Mouse (Mus musculus): ENCODE measurements around the gene Gpr1.
A peak's percentile ranks its signal among the peaks of the same experiment; 100 is the strongest.

The Gpr1 gene

DNA sequence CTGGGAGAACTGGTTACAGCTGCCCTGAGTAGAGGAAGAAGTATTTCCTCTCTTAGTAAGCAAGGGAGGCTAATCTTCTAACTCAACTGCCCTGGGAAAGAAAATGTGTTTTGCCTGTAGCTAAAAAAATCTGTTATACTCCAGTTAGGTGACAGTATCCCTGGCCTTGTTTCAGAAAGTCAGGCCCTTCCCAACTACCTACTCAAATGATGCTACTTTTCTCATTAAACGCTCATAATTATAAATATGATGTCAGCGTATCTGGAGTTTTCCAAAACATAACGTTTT, at the start of gene Gpr1:
TSS of gene Gpr1 (minus strand) at position 273 of the 288 bp plus-strand sequence.
- DNase-seq (ENCODE audit: low spot score), result no peak

DNA sequence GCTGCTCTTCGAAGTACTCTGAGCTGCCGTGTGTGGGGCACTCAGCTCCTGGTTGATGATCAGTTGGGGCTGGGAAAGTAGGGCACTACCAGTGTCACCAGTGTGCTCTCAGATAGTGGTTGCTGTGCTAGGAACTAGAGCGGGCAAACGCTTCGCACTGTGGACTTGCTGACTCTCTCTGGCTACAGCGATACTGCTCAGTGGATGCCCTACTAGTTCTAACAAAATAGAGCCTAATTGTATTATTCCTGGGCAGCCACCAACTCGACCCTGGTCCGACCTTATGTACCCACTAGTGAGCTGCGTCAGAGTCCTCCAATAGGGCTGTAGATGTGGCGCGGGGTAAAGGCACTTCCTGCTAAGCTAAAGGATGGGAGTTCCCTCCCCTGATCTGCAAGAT, 49.3 kb upstream of the Gpr1 start:
- no peak for DNase-seq (ENCODE audit: low spot score)

DNA sequence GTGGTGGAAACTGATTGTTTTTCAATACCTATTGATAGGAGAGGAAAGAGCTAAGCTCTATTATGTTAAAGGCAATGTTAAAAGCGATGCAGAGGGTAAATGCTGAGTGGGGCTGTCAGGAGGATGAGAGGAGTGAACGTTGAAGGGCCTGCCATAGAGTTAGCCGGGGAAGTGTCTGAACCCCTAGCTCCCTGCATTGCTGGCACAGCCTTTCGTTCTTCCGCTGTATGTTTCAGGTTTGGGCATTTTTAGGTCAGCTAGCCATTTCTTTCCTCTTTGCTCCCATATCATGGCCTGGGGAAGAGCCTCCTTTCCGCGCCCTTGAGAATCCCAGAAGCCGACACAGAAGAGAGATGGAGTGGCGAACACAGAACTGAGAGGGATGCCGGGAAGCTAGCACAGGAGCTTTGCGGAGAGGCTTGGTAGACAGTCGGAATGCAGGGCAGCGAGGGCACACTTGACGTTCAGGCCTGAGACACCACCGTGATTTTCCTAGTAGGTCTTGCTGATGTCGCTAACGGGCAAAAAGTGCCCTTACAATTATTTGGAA, 46.8 kb upstream of the Gpr1 start:
- DNase-seq (ENCODE audit: low spot score), result no peak

DNA sequence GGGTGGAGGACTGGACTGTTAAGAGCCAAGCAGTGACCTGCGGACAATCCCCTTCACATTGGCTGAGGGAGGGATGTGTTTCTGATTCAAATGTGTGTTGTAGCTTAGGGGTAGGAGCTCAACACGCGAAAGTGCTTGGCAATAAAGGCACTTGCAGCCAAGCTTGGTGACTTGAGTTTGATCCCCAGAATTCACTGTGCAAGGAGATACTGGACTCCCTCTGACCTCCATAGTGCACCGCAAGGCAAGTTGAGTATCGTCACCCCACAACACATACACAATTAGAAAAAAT, 46.3 kb upstream of the Gpr1 start:
- DNase-seq (ENCODE audit: low spot score), result no peak

DNA sequence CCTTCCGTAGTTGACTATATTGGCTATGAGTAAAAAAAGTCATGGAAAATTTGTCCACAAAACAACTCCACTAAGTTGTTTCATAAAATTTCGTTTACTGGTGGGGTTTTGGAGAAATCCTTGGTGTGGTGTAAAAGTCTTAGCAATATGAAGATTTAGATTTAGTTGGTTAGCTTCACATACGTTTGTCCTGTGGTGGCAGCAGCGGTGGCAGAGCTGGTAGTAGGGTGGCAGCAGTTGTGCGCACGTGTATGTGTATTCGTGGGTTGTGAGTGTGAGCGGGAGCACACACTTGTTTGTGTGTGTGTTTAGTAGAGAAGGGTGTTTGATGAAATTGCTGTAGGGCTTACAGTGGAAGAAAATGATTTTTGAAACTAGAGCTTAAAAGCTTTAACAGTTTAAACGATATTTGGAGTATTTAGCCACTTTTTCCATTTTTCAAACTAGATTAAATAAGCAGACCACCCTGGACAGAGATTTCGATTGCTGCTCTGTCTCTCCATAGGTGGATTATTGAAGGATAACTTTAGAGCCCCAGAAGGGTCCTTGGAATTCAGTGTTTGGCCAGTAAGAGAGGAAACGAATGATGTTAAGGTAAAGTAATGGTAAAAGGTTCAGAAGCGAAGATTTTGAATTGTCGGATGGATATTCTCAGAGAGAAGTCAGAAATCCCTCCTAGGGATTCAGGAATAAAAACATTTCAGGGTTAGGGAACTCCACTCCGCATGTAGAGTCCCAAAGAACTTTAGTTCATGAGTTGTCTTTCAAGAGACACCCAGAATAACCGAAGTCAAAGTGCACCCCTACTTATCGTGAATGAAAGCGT, 45.8 kb upstream of the Gpr1 start:
- DNase-seq (ENCODE audit: low spot score), result no peak

DNA sequence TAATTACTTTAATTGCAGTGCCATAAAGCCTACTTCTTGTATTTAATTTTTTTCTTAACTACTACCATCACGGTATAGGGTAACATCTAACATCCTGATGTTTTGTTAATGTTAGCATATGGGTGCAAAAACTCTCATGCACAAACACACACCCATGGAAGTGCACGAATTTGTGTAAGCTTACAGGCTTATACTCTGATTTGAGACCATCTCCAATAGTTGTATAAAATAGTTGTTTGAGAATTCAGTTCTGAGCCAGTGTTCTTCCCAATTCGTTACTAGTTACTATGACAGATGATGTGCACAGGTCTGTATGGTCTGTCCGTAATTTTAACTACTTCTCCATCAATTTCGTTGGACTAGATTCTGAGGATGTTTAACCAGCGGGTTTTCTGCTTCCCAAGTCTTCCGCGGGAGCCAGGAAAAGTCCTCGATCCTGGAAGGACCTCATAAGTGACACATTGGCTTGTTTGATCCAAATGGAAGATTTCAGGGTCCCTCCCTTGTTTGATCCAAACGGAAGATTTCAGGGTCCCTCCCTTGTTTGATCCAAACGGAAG, 45.0 kb upstream of the Gpr1 start:
- no peak for DNase-seq (ENCODE audit: low spot score)

DNA sequence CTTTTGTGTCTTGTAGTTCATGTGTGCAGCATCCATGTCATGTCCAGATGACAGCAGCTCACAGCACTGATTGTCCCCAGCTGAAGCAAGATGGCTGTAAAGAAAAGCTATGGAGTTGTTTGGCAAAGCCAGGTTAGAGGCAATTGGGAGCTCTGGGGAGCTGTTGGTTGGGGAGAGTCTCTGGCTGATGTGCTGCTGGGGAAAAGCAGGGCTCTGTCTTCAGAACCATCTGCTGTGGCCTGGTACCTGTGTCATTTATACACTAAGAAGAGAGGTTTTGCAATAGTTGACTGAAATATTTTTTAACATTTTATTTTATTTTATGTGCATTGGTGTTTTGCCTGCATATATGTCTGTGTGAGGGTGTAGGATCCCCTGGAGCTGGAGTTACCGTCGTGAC, 44.2 kb upstream of the Gpr1 start:
- DNase-seq (ENCODE audit: low spot score), result no peak

DNA sequence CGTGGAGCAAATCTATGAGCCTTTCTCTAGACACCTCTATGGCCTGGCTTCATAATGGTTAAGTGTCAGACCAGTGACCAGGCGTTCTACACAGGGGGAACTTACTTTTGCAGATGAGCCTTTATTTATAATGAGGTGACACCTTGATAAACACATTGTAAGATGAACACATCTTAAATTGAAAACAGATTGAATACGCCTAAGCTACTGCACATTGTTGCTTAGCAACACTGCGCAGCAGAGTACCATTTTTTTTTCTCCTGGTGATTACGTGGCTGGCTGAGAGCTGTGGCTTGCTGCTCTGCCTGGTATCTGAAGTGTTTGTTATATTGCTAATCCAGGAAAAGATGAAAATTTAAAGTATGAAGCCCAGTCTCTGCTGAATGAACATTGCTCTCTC, 41.7 kb upstream of the Gpr1 start:
- DNase-seq (ENCODE audit: low spot score), result peak; percentile 19

DNA sequence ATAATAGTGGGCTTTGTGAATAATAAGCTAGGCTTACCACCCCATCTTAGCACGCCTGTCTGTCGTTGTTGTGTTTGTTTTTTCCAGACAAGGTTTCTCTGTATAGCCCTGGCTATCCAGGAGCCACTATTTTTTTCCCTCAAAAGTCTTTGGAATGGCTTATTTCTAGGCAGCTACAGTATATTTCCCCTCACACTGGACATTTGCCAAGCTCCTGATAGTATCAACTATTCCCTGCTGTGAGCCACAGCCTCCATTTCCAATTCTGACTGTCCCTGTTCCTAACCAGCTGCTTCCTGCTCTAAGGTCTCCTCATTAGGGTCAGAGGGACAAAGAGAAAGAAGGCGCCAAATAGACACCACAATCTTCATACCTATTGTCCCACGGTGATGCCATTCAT, 40.8 kb upstream of the Gpr1 start:
- peak; percentile 27 for DNase-seq (ENCODE audit: low spot score)

DNA sequence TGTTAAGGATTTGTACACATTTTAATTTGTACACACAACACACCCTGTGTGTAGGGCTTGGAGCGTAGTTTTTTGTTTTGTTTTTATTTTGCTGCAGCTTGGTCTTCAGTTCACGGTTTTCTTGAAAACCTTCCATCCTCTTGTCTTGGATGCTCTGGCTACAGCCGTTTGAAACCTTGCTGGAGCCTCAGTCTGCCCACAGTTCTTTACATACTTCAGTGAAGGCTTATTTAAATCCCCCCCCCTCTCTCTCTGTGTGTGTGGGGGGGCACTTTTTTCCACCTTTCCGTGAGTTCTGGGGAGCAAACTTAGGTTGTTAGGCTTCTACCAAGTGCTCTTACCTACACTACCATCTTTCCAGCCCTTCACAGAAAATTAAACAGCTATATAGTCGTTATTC, 38.9 kb upstream of the Gpr1 start:
- no peak for DNase-seq (ENCODE audit: low spot score)

DNA sequence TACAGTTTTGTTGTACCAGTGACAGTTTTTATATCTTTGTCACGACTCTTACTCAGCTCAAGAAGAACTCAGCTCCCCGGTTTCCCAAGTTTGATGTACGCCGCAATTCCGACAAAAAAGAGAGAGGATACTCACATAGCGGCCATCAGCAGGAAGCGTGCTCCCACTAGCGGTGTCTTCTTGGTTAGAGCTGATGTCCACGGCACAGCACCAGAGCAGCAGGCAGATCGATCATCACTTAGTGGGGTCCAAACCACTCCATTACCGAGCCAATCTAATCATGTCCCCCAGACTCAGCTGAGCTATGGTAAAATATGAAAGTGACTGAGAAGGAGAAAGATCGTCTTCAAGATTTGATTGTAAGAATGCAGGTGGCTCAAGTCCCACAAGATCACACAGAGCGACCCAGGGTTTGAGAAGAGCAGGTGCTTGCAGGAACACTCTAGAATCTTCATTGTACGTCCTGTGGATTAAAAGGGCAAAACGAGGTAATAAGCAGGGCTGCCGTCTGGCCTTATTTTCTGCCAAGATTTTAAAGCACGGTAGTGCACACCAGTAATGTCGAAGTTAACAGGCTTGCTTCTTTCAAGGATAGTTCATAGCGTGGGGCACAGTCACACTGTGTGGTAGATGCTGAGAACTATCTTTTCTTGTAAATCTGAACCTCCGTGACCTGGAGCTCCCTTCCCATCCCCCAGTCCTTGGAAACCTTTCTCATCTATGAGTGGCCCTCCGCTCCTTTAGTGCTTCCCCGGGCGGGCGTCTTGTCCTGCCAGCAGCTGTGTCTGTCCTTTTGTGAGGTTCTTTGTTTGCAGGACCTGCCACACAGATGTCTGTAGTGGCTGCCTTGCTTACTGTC, 38.2 kb upstream of the Gpr1 start:
- no peak for DNase-seq (ENCODE audit: low spot score)

DNA sequence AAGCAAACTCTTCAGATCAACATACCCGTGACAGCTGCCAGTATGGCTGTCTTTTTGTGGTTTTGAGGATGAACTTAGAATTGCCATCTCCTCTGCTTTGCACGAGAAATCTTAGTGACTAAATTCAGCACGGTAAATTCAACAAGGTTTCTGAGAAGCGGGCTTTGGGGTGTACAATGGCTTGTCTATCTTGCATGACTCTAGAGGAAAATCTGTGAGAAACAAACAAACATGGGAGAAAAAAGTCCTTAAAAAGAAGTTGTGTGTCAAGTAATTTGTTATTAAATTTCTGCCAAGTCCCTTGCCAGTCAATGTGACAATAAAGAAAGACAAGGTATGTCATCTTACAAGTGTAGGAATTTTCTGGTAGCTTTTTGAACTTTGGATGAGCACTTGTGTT, 34.9 kb upstream of the Gpr1 start:
- DNase-seq (ENCODE audit: low spot score), result no peak

DNA sequence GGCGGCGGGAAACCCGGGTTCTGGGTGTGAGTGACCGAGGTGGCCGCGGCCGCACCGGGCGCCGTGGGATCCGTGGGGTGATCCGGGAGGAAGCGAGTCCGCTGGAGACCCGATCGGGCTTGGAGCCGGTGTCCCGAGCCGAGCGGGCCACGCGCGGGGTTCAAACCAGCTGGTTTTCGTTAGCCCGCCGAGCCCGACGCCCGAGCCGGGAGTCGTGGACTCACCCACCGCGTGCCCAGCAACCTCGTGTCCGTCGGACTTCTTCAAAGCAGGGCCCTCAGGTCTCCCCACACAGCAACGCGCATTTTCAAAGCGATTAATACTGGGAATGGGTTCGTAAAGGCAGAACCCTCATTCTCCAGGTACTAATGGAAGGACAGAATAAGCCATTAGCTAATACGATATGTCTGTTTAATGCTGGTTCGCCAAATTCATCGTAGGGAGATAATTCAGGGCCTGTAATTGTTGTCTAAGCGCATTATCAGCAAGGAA, 34.1 kb upstream of the Gpr1 start:
- no peak for DNase-seq (ENCODE audit: low spot score)

DNA sequence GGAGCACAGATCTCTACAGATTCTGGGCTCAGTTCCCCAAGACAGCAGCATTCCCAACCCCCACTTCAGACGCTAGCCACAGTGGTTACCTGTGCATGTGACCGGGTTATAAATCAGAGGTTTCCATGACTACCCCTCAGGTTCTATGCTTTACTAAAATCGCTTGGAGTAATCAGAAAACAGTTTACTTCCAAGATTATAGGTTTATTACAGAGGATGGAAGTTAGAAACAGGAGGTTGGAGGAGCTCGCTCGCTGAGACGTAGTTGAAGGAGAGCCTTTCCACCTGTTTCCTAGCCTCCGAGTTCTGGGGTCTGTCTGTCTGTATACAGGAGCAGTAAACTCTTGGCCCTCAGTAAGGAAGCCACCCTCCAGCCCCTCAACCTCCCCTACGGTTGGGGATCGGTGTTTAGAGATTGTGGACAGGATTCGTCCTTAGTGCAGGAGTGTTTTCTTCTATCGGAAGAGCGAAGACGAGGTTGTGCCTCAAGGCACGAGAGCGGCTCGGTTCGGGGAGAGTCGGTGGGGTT, 33.6 kb upstream of the Gpr1 start:
- DNase-seq (ENCODE audit: low spot score), result no peak

DNA sequence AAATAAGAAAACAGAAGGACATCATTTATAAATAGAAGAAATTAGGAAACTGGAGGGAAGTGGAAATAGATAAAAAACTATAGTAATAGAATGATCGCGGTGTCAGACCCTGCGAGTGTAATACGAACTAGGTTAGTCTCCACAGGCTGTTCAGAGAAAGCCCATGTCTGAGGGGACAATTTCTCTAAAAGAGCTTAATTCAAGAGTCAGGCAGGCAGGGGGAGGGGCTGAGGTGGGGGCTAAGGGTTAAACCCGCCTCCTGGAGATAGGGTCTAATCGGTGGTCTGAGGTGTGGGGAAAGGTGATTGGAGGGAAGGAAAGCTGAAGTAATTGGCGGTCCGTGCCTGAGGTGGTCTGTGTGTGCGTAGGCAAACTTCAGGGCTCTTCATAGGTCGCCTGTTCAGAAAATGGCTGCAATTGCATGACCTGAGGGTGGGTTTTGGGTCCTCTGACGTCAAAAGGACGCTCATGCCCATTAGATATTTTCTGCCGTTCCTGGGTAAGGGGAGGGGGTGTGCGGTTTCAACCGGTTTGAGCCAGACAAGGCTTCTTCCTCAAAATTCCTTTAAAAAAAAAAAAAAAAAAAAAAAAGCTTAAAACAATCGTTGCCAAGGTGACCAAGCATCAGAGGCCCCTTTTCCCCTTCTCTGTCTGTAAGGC, 32.6 kb upstream of the Gpr1 start:
- no peak for DNase-seq (ENCODE audit: low spot score)

DNA sequence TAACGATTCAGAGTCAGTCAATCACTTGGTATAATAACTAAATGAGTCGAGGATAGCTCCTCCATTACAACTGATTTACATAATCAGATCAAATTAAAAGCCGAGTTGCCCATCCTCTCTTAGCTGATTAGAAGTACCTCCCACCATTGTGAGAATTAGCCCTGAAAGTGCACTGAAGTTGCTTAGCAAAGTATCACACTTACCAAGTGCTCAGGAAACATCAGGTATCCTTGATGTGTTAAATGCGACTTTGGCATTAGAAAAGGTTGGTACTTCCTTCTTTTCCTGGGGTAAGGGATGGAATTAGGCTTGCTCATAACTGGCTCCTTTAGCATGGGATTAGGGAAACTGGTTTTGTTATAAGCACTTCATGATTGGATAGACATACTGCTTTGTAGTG, 29.5 kb upstream of the Gpr1 start:
- no peak for DNase-seq (ENCODE audit: low spot score)

DNA sequence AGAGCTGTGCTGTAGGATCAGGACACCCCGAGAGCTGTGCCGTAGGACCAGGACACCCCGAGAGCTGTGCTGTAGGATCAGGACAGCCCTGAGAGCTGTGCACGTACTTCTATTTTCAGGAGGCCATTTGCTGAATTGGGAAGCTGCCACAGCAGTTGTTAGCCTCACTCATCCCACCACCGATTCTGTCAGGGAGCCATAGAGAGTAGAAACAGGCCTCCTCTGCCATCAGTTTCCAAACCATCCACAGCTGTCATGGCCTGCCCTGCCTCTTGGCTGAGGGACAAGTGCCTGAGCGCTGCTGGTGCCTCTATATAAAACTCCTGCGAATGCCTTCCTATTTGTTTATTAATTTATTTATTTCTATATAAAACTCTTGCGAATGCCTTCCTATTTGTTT, 25.4 kb upstream of the Gpr1 start:
- DNase-seq (ENCODE audit: low spot score), result no peak

DNA sequence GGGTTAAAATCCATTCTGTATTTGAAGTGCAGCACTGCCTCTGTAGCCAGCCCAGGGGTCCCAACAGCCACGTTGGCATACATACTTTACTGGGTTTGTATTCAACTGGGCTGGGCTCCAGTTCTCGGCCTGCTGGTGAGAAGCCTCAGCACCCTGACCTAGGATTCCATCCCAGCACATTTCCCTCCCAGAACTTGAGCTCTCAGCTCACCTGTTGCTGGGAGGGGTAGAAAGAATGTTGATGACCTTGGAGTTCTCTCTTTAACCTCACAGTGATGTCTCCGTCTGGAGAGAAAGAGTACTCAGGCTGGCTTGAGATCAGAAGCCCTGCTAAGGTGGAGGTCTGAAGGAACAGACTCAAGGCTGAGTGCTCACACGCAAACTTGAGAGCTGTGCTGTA, 25.0 kb upstream of the Gpr1 start:
- DNase-seq (ENCODE audit: low spot score), result no peak

DNA sequence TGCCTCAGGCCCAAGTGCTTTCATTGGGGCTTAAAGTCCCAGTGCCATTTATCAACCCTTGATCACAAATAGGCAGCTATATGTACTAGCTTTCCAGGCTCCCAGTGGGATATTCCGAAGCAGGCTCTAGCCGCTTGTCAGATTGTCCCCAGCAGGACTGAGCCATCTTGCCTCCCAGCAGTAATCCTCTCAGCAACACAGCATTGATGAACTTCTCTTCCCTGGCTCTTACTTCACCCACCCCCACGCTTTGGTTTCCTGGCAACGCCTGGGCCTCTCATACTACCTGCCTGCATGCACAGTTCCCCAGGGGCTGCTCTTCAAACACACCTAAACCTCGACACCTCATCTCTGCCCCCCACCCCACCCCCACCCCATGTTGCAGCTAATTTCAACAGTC, 23.0 kb upstream of the Gpr1 start:
- DNase-seq (ENCODE audit: low spot score), result no peak

DNA sequence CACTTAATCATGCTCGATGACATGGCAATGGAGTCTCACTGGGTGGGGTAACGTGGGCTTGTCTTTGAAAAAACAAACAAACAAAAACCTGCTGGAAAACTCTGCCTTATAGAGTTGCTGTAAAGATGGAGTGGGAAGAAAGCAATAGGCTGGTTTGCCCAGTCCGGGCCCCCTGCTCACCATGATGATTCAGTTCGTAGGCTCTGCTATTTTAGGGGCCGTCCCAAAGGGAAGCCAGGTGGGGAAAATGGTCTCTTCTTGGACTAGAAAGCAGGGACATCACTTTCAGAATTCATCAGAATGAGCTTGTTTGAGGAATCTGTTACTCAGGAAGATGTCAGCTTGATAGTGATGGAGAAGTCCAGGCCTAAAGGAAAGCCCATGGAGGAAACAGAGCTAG, 12.9 kb upstream of the Gpr1 start:
- no peak for DNase-seq (ENCODE audit: low spot score)

DNA sequence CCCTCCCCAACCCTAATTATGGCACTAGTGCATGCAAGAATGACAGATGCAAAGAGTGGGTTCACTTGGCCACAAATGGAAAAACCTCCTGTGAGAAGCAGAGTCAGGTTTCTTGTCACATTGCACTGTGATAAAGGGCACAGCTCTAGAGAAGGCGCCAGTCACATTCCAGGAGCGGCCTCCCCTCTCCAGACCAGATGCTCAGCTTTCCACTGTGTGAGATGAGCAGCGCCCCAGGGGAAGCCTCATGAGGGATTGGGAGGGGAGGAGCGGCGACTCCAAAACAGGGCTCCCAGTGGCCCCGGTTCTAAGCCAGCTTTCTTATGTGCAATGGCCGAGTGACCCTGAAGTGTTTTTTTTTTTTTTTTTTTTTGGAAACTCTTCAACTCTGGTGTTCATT, 11.5 kb upstream of the Gpr1 start:
- no peak for DNase-seq (ENCODE audit: low spot score)

DNA sequence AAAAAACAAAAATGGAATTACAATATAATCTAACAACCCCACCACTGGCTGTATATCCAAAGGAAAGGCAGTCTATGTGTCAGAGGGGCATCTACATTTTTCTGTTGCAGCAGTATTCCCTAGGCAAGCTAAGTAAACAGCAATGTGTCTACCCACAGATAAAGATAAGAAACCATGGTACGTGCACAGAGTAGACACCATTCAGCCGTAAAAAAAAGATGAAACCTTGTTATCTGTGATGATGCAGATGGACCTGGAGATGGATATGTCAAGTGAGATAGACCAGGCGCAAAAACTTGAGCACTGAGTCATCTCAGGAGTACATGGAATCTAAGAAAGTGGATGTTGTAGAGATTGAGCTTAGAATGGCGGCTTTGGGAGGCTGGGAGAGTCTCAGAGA, 10.7 kb upstream of the Gpr1 start:
- peak; percentile 19 for DNase-seq (ENCODE audit: low spot score)
